In the genomic region with DNA sequence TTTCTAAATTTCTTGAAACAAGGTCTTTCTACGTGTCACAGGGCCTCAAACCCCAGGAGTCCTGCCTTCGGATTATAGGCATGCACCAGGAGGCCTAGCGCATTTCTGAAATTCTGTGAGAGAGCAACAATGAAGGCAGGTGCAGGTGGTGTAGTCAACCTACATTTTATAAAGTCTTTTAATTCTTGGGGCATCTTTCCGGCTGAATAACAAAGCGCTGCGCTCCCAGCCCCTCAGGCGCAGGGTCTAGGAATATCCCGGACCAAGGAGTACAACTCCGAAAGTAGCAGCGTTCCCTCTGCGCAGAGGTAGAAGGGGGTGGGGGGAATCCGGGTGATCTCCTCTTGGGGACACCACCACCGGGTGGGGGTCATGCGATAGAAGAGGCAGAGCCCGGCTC, we compare ENCODE assay signal across 9 mouse cellular contexts. TPM values are rescaled to one million over a fixed set of nuclear protein-coding genes. Genes with fewer than 3 reads are reported as not detected.
DNase-seq lines count a peak whose midpoint lies in the region; ATAC-seq and TF ChIP-seq lines count a peak whose summit lies in the region.
"Had no signal": no experiment of that assay in that cellular context is flagged by ENCODE, and none has a peak within 500 bp of the region (broad histone marks: within the 10 kb centered on the region; RNA-seq: fewer than 3 reads in every experiment).

No protein-coding gene starts in this region.

- intact Hi-C loops in left cerebral cortex, postnatal 36 days (cut with DNase I), result no loop called here

- peak overlapping the region; percentile 88 for H3K4me3 ChIP-seq in megakaryocyte, embryonic 14.5 days (replicated peaks)
- peak overlapping the region; percentile 11 for H3K4me3 ChIP-seq in forebrain, embryonic 13.5 days
- H3K4me3 ChIP-seq in limb, embryonic 12.5 days (replicated peaks), result peak overlapping the region; percentile 29
- peak overlapping the region; percentile 52 for H3K4me3 ChIP-seq in small intestine, adult 2 months (ENCODE audit: low read depth, low read length)

- DNase-seq in left cerebral cortex, postnatal 36 days (ENCODE audit: low spot score in 2 of 2), result no peak
- no peak for DNase-seq in adrenal gland, adult 8-10 months
- no peak for DNase-seq in kidney, postnatal 25 days
- DNase-seq: cerebellum, postnatal 36 days had no signal

- H3K9me3 ChIP-seq in megakaryocyte, embryonic 14.5 days, result no peaks in the 10 kb centered on the region
- H3K9me3 ChIP-seq in forebrain, embryonic 13.5 days (replicated peaks), result no peaks in the 10 kb centered on the region
- no peaks in the 10 kb centered on the region for H3K9me3 ChIP-seq in limb, embryonic 12.5 days

- ATAC-seq in megakaryocyte, adult 5-6 weeks (ENCODE audit: poor library complexity, severe bottlenecking), result no peak
- no peak for ATAC-seq in forebrain, embryonic 13.5 days
- ATAC-seq in limb, embryonic 12.5 days (ENCODE audit: insufficient number of reproducible peaks, insufficient read depth, low FRiP score, low TSS enrichment, low read depth), result no peak

- no peak for TF ChIP-seq POLR2A in small intestine, adult 2 months (IDR thresholded peaks at IDR 0.05; ENCODE audit: low read depth, low read length)

- peak overlapping the region; percentile 44 for H3K4me2 ChIP-seq in forebrain, embryonic 13.5 days
- peak overlapping the region; percentile 51 for H3K4me2 ChIP-seq in limb, embryonic 12.5 days

- peaks cover 19% of the 10 kb centered on the region for H3K27me3 ChIP-seq in megakaryocyte, embryonic 14.5 days (replicated peaks)
- peaks cover 38% of the 10 kb centered on the region for H3K27me3 ChIP-seq in forebrain, embryonic 13.5 days
- H3K27me3 ChIP-seq in limb, embryonic 12.5 days, result peaks cover 43% of the 10 kb centered on the region
- H3K27me3 ChIP-seq in small intestine, adult 2 months (ENCODE audit: control insufficient read depth, insufficient read depth, low read length), result no peaks in the 10 kb centered on the region

- TF ChIP-seq CTCF in small intestine, adult 2 months (IDR thresholded peaks at IDR 0.05; ENCODE audit: extremely low read depth, insufficient read length, insufficient replicate concordance, low read depth, low read length), result no peak

- H3K36me3 ChIP-seq in megakaryocyte, embryonic 14.5 days (replicated peaks; ENCODE audit: low read length), result no peaks in the 10 kb centered on the region
- H3K36me3 ChIP-seq in forebrain, embryonic 13.5 days (ENCODE audit: poor library complexity, severe bottlenecking), result no peaks in the 10 kb centered on the region
- no peaks in the 10 kb centered on the region for H3K36me3 ChIP-seq in limb, embryonic 12.5 days
- H3K36me3 ChIP-seq in small intestine, adult 2 months (ENCODE audit: control insufficient read depth, insufficient read depth, low read length), result no peaks in the 10 kb centered on the region

- H3K27ac ChIP-seq in forebrain, embryonic 13.5 days, result no peak overlapping the region
- H3K27ac ChIP-seq in limb, embryonic 12.5 days, result no peak overlapping the region
- no peak overlapping the region for H3K27ac ChIP-seq in small intestine, adult 2 months (ENCODE audit: insufficient read depth, low read depth, low read length)

- H3K9ac ChIP-seq in forebrain, embryonic 13.5 days, result no peak overlapping the region; the same call in 1 of the 2 replicates
- H3K9ac ChIP-seq in limb, embryonic 12.5 days (replicated peaks), result no peak overlapping the region

- H3K4me1 ChIP-seq in megakaryocyte, embryonic 14.5 days, result peaks cover 36% of the 10 kb centered on the region
- peaks cover 8% of the 10 kb centered on the region; the same call in 1 of the 2 replicates for H3K4me1 ChIP-seq in forebrain, embryonic 13.5 days
- H3K4me1 ChIP-seq in limb, embryonic 12.5 days (replicated peaks), result peaks cover 6% of the 10 kb centered on the region
- H3K4me1 ChIP-seq in small intestine, adult 2 months (ENCODE audit: control insufficient read depth, insufficient read depth, insufficient read length, low read length), result peaks cover 4% of the 10 kb centered on the region; the same call in 1 of the 2 replicates

- WGBS in forebrain, embryonic 13.5 days, result 5% methylated on average over 15 of the region's 15 CpGs
- 7% methylated on average over 15 of the region's 15 CpGs for WGBS in limb, embryonic 12.5 days
- WGBS in small intestine, adult 2 months, result 64% methylated on average over 15 of the region's 15 CpGs

RNA-seq across cellular contexts. Expression of a gene that starts 14.6 kb away (rescaled TPM):
- polyA plus RNA-seq in megakaryocyte, embryonic 14.5 days (2012; ENCODE audit: insufficient read depth, low replicate concordance), result not detected in 2 replicates
- not detected in 2 replicates for total RNA-seq in megakaryocyte, adult 5-6 weeks (2015)
- not detected in 2 replicates for total RNA-seq in megakaryocyte, adult 5-6 weeks (2017)
- 0.16 TPM in 1 of 2 replicates, not detected in the other for polyA plus RNA-seq in forebrain, embryonic 13.5 days (2015; fragmentation: Nextera tagmentation; extraction: Ambion mirVana)
- 0.10 TPM in 1 of 2 replicates, not detected in the other for polyA plus RNA-seq in limb, embryonic 12.5 days (2016; fragmentation: Nextera tagmentation; extraction: Ambion mirVana)
- not detected in 2 replicates for polyA plus RNA-seq in small intestine, adult 2 months (2012; rRNA removed)
- total RNA-seq in left cerebral cortex, postnatal 36 days (2021), result not detected
- under 1 TPM in 2 of 4 experiments, not detected in 2; 0.14 to 0.23 TPM for total RNA-seq in adrenal gland, adult 8-10 months (2022)

RNA-seq across cellular contexts. Expression of a gene that starts 26.1 kb away (rescaled TPM):
- polyA plus RNA-seq in megakaryocyte, embryonic 14.5 days (2012; ENCODE audit: insufficient read depth, low replicate concordance), result not detected in 2 replicates
- not detected in 2 replicates for total RNA-seq in megakaryocyte, adult 5-6 weeks (2015)
- not detected in 2 replicates for total RNA-seq in megakaryocyte, adult 5-6 weeks (2017)
- 0.32 and 0.34 TPM in 2 replicates for polyA plus RNA-seq in forebrain, embryonic 13.5 days (2015; fragmentation: Nextera tagmentation; extraction: Ambion mirVana)
- polyA plus RNA-seq in limb, embryonic 12.5 days (2016; fragmentation: Nextera tagmentation; extraction: Ambion mirVana), result 1.9 and 3.3 TPM in 2 replicates
- 29.9 and 102 TPM in 2 replicates for polyA plus RNA-seq in small intestine, adult 2 months (2012; rRNA removed)
- 1 to 10 TPM; 2.8 to 3.3 TPM for total RNA-seq in left cerebral cortex, postnatal 36 days (2021)
- total RNA-seq in adrenal gland, adult 8-10 months (2022), result under 1 TPM; 0.35 to 0.98 (median 0.69) TPM

RNA-seq across cellular contexts. Expression of a gene that starts 59.2 kb away (rescaled TPM):
- 2.2 and 3.7 TPM in 2 replicates for polyA plus RNA-seq in megakaryocyte, embryonic 14.5 days (2012; ENCODE audit: insufficient read depth, low replicate concordance)
- total RNA-seq in megakaryocyte, adult 5-6 weeks (2015), result 71.0 and 71.7 TPM in 2 replicates
- total RNA-seq in megakaryocyte, adult 5-6 weeks (2017), result 94.2 and 101 TPM in 2 replicates
- 25.1 and 26.6 TPM in 2 replicates for polyA plus RNA-seq in forebrain, embryonic 13.5 days (2015; fragmentation: Nextera tagmentation; extraction: Ambion mirVana)
- 35.1 and 37.2 TPM in 2 replicates for polyA plus RNA-seq in limb, embryonic 12.5 days (2016; fragmentation: Nextera tagmentation; extraction: Ambion mirVana)
- 2.1 and 6.0 TPM in 2 replicates for polyA plus RNA-seq in small intestine, adult 2 months (2012; rRNA removed)
- total RNA-seq in left cerebral cortex, postnatal 36 days (2021), result 10 to 100 TPM; 41.7 to 44.5 TPM
- total RNA-seq in adrenal gland, adult 8-10 months (2022), result 100 to 1,000 TPM in 1 of 4 experiments, 10 to 100 TPM in 3; 77.4 to 100 (median 83.2) TPM

Comparison
In these comparisons a context has a peak if more than half of its experiments do, and no peak if none do; other contexts are left out.
1. H3K4me3 ChIP-seq: peak in every context shown above with its lines; median percentile 88 in megakaryocyte, embryonic 14.5 days; 52 in small intestine, adult 2 months; 29 in limb, embryonic 12.5 days; 11 in forebrain, embryonic 13.5 days.